Mouse (Mus musculus): Measurements from ENCODE around the gene Mrps6.

Gene Mrps6

GRCm38 (mm10) chr16:92117337-92118209, 59.5 kb downstream of the Mrps6 start:
- in situ Hi-C loops (cut with MboI, MseI): no loop called here

DNA sequence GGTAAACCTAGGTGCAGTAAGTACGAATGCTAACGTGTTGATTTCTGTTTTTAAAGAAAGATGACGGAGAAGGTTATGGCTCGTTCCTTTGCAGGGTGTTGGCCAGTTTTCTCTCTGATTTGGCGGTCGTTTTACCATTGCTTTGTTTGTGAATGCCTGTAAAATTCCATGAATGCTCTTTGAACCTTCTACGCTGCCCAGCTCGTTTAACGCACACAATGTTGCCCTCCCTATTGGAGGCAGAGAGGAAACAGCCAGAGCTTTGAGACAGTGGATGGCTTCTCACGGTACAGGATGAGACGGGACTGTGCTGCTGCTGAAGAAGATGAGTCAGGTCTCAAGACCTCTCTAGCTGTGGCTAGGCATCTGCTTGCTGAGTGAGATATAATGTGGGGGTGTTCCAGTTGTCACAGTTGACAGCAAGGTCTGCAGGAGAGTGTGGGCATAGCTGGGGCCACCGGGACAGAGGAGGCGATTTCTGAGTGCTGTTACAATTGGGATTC, 61.0 kb downstream of the Mrps6 start:
- in situ Hi-C loops (cut with MboI, MseI): no loop called here

- in situ Hi-C loops (cut with MboI, MseI): no loop called here
These were observed 62.9 kb downstream of the Mrps6 start for GRCm38 (mm10) chr16:92120899-92121531.

DNA sequence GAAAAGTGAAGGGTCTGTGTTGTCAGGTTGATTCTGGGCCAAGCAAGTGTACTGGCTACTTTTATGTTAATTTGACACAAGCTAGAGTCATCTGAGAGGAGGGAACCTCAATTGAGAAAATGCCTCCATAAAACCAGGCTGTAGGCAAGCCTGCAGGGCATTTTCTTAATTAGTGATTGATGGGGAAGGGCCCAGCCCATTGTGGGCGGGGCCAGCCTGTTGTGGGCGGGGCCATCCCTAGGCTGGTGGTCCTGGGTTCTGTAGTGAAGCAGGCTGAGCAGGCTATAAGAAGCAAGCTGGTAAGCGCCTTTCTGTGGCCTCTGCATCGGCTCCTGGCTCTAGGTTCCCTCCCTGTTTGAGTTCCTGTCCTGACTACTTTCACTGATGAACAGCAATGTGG, 69.2 kb downstream of the Mrps6 start:
- in situ Hi-C loops (cut with MboI, MseI): no loop called here

DNA sequence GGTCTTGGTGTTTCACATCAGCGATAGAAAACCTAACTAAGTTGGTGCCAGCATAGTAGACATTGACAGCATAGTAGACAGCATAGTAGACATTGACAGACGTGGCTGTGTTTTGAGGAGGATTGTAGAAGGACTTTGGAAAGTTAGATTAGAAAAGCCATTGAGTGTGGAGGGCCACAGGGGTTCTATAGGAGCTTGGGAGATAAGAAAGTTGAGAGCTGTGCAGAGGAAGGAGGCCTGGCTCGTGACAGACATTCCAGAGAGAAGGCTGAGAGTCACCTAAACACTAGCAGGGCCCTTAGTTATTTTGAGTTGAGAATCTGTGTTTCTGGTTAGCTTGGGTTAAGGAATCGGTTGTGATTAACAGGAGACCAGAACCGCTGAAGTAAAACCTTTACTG, 69.6 kb downstream of the Mrps6 start:
- in situ Hi-C loops (cut with MboI, MseI): no loop called here

DNA sequence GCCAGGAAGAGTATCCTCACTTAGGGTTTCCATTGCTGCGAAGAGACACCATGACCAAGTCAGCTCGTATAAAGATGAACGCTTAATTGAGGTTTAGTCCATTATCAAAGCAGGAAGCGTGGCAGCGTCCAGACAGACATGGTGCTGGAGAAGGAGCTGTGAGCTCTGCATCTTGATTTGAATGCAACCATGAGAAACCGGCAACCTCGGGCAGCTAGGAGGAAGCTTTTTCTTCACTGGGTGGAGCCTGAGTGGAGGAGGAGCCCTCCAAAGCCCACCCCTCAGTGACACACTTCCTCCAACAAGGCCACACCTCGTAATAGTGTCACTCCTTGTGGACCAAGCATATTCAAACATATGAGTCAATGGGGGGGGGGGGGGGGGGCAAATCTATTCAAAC, 71.8 kb downstream of the Mrps6 start:
- in situ Hi-C loops (cut with MboI, MseI): no loop called here

- in situ Hi-C loops (cut with MboI, MseI): no loop called here
These were observed 74.4 kb downstream of the Mrps6 start for GRCm38 (mm10) chr16:92132511-92132910.

- in situ Hi-C loops (cut with MboI, MseI): no loop called here
These were observed 76.2 kb downstream of the Mrps6 start for GRCm38 (mm10) chr16:92134148-92134764.

- in situ Hi-C loops (cut with MboI, MseI): no loop called here
These were observed 78.2 kb downstream of the Mrps6 start for GRCm38 (mm10) chr16:92136275-92136674.

GRCm38 (mm10) chr16:92139386-92140261, 81.6 kb downstream of the Mrps6 start:
- in situ Hi-C loops (cut with MboI, MseI): no loop called here

GRCm38 (mm10) chr16:92140328-92140727, 82.3 kb downstream of the Mrps6 start:
- in situ Hi-C loops (cut with MboI, MseI): no loop called here

- in situ Hi-C loops (cut with MboI, MseI): no loop called here
These were observed 83.0 kb downstream of the Mrps6 start for GRCm38 (mm10) chr16:92141021-92141420.

- in situ Hi-C loops (cut with MboI, MseI): no loop called here
These were observed 84.4 kb downstream of the Mrps6 start for GRCm38 (mm10) chr16:92142426-92143012.

- in situ Hi-C loops (cut with MboI, MseI): no loop called here
These were observed 89.7 kb downstream of the Mrps6 start for GRCm38 (mm10) chr16:92147631-92148366.

DNA sequence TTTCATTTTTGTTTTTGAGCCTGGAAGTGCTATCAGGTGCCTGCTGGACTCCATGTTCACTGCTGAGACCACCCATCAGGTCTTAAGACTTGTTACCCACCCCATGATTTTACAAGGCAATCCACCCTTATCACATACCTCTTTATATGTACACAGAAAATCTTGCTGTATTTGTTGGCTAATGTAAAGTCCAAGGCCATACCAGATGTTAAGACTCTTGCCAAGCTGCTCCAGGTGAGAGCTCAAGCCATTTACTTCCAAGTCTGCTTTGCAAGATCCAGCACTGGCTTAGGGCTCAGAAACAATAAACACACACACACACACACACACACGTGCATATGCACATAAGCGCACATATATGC, 90.3 kb downstream of the Mrps6 start:
- in situ Hi-C loops (cut with MboI, MseI): no loop called here

DNA sequence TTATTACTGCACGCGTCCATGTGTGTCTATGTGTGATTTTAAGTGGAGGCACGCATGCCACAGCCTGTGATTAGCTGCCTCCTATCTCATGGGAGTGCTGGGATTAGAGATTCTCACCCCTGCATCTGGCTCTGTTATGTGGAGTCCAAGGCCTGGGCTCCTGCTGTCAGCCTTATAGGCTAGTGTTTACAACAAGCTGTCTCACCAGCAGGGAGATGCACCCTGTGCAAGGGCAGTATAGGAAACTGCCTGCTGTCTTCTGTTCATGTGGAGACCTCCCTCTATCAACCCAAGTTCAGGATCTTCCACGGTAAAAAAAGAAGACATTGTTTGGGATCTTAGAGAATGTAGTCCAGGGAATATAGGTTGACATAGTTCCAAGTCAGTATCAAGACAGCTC, 92.9 kb downstream of the Mrps6 start:
- in situ Hi-C loops (cut with MboI, MseI): no loop called here

DNA sequence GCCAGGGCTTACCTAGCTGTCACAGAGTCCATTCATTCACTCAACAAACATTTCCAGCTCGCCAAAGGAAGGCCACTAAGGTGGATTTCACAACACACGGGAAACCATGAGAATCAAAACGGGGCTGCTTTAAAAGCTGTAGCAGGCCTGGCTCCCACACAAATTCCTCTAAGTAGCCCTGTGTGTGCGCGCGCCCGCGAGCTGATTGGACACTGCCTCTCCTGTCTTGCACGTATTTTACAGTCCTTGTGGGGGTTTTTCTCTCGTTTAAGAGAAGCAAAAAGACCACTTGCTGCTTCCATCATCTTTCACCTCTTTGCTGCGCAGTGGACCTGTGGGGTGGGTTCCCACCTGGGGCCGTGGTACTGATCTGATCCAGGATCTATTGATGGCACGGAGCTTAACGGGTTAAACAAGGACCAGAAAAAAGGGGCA, 100.0 kb downstream of the Mrps6 start:
- in situ Hi-C loops (cut with MboI, MseI): no loop called here

DNA sequence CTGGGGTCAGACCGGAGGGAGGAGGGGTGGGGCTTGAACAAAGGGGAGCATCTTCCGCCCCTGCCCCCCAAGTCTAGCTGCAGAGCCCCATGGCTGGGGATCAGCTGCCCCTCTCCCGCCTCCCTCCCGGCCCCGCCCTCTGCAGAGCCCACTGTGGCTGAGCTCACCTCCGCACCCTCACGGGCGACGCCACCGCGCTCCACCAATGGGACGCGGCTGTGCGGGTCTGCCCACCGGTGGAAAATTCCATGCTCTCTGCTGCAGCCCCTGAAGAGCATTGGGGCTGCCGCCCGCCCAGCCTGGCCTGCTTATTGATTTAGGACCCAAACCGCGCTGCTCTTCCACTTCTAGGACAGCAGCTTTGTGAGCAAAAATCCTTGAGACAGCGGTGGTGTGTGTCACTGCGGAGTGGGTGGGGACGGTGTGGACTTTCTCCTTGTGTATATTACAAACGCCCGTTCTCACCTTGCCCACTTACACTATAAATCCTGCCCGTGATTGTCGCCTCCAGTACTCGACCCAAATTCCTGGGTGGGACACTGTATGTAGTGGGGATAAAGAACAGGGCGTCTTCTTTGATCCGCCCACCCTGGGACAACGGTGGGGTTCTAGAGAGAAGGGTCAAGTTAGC, 100.5 kb downstream of the Mrps6 start:
- in situ Hi-C loops (cut with MboI, MseI): no loop called here

DNA sequence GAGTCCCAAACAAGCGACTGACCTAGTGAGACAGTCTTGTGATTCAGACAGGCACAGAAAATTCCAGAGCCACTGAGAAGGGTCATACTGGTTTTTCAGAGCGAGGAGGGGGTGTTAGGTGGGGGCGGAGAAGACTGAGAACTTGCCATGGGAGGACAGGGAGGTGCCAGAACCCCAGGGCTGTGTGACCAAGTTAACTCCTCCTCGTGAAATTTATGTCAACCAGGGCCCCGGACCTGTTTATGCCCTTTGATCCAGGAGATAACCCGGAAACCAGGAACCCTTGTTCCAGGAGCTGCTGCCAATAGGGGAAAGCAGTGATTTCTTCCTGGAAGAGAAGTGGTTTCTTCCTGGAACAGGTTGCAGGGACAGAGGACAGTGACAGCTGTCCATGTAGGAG, 101.0 kb downstream of the Mrps6 start:
- in situ Hi-C loops (cut with MboI, MseI): no loop called here
